Mouse (Mus musculus): ENCODE measurements around the gene Cntfr. TPM values are rescaled to one million over a fixed set of nuclear protein-coding genes. Genes with fewer than 3 reads are reported as not detected.

The Cntfr gene
- 10.2 and 20.2 TPM in 2 replicates for polyA plus RNA-seq (2015; fragmentation: Nextera tagmentation; extraction: Ambion mirVana)

DNA sequence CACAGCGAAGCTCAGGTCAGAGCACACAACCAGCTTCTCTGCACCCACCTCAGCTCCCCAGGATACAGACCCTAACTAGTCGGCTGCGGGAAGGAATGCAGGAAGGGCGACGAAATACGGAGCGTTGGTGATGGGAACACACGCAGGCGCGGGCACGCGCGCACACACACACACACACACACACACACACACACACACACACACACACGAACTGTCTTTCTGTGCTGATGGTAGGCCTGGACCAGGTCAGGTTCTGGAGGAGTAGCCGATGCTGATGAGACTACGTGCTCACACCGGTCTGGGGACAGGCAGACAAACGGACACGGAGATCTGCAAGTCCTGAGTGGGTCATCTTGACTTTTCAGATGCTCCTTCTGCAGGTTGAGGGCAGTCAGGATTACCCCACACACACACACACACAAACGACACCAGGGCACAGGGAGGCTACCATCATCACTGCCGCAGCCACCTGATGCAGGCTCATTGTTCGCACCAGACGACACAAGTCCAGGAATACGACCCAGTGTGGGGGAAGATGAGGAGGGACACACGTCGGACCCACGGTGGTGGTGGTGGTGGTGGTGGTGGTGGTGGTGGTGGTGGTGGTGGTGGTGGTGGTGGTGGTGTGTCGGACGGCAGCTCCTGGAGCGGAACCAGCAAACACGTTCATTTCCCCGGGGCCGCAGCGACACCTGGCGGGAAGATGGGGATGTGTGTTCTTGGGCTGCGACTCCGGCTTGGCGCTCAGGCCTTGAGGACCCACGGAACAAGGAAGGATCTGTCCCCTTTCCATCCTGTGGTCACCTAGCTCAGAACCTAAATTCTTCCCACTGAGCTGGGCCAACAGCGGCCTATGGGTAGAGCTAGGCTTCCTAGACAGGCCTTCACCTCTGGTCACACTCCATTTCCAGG, at the start of gene Cntfr:
Gene Cntfr, minus strand, starts transcription at position 160 of the 912 bp plus-strand sequence.

DNA sequence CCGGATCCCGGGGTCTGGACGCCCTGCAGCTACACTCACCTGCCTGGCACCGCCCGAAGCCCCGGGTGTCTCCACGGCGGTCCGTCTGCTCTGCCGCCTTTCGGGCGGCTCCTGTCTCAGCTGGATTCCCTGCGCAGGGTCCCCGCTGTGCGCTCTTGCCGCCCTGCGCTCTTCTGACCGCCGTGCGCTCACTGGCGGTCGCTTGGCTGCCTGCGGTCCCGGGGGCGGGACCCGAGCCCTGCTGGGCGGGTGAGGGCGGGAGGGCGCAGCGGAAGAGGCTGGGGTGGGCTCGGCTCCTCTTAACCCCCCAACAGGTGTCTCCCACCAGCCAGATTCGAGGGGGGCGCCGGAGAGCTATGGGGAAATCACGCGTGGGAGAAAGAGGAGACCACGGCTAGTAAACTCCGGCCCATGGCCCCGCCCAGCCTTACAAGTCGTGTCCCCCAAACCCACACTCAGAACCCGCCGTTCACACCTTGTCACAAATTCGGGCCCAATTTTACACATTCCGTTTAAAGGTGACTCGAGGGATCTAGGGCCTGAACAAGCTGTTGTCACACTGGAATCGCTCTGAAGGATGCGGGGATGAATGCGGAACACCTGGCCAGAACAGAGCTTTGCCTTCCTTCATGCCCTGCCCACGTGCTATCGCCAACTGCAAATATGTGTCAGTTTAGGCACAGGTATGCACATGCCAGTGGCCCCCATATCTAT, 34.3 kb upstream of the Cntfr start, which contains the start of gene Arid3c:
Gene Arid3c, minus strand, starts transcription at position 91 of the 714 bp plus-strand sequence.

DNA sequence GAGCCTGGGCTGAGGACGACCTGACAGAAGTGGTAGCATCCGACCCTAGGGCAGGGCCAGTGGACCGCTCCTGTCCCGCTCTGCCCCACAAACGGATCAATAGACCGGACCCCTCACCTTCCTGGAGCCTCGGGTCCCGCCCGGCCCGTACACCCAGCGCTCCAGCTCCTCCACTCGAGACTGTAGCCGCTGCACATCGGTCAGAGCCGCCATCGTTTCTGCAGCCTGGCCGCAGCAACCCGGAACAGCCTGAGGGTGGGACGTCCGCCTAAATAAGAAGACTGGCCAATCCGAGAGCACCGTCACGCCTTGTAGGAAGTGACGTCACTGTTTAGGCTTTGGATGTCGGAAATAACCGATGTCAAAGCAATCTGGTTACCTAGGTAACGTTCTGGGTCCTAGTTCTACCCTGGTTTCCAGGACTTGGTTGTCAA, 26.0 kb upstream of the Cntfr start, which contains the start of gene Dctn3:
Gene Dctn3, minus strand, starts transcription at position 253 of the 434 bp plus-strand sequence.

DNA sequence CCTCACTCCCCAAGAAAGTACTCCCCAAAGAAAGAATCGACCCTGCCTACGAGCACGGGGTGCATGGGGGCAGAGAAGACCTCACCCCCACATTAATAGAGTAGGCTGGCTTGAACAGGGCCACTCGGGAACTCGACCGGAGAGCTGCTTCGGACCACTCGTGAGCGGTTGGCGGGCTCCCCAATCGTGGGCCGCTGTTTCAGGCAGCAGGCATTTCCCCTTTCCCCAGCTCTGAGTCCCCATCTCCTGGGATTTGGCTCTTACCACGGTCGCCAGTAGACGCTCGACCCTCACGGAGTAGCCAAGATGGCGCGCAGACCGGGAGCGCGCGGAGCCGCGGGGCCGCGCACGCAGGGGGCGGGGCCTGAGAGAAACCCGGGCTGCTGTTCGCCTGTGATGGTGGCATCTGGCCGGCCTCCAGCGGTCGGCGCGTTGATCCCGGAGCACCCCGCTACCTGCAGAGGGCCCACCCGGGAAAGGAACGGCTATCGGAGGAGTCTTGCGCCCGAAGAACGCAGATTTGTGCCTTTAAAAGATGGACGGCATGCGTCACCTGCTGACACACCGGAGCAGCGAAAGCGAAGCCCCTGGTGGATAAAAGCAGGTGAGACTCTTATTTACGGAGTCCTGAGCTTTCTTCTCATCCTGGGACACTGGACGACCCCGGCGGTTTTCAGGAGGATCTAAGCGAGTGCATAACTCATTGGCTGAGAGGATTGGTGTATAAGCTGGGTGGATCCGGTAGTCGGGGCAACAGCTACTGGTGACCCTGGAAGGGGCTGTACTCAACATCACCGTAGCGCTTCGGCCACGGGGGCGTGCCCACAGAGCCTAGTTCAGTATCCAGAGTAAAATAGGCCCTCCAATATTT, 16.5 kb upstream of the Cntfr start, which contains the start of gene Rpp25l:
Gene Rpp25l, minus strand, starts transcription at position 338 of the 871 bp plus-strand sequence.

DNA sequence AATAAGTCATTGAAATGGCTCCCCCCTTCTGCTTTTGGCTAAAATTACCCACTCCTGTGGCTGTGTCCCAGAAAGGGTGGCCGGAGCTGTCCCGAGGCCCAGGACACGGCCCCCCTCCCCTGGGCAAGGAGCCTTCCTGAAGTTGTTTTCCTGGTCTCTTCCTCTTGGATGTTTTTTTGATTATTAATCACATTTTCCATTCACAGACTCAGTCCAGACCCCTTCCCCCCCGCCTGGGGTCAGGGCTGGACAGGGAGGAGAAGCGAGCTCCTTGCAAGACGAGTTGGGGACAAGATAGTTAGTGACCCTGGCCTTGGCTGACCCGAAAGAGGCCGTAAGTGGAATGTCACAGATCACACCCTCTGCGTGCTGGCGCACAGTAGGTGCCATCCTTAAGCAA, 2.9 kb upstream of the Cntfr start, which contains the start of gene Il11ra1:
Gene Il11ra1, plus strand, starts transcription at position 207 of the 400 bp plus-strand sequence.

DNA sequence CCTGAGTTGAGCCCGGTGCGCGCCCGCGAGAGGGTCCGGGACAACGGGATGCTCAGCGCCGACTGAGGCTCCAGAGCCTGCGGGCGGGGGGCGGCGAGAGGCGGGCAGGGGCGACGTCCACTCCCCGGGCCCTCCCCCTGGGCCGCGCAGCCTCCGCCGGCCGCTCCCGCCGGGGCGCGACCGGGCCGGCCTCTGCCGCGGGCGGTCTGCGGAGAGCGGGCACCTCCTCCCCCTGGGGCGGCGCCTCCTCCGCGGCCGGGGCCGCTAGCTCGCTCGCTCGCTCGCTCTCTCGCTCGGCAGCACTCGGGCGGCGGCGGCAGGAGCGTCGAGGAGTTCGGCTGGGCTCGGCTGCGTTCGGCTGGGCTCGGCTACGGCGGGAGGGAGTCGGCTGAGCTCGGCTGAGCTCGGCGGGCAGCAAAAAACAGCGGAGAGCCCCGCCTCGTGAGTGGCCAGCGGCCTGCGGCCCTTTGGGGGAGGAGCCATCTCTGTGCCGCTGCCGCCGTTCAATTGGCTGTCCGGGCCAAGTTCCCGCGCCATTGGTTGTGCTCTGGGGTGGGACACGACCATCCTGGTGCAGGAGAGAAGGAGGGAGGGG, 56.9 kb downstream of the Cntfr start, which contains the start of gene Enho:
Gene Enho, minus strand, starts transcription at position 412 of the 595 bp plus-strand sequence.

Other genes with a start within 250 kb of the Cntfr start
- 1.8 TPM in 2 replicates for gene Kif24, start 232.2 kb downstream of the Cntfr start, polyA plus RNA-seq (2015; fragmentation: Nextera tagmentation; extraction: Ambion mirVana)
- 74.3 and 75.2 TPM in 2 replicates for gene Nudt2, start 231.9 kb downstream of the Cntfr start, polyA plus RNA-seq (2015; fragmentation: Nextera tagmentation; extraction: Ambion mirVana)
- gene AI464131, start 194.0 kb downstream of the Cntfr start, polyA plus RNA-seq (2015; fragmentation: Nextera tagmentation; extraction: Ambion mirVana): 4.2 and 6.0 TPM in 2 replicates
- 0.41 and 1.2 TPM in 2 replicates for gene 1110017D15Rik, start 179.8 kb downstream of the Cntfr start, polyA plus RNA-seq (2015; fragmentation: Nextera tagmentation; extraction: Ambion mirVana)
- gene Fam219a, start 127.6 kb downstream of the Cntfr start, polyA plus RNA-seq (2015; fragmentation: Nextera tagmentation; extraction: Ambion mirVana): 3.8 and 6.3 TPM in 2 replicates
- gene Dnaic1, start 127.3 kb downstream of the Cntfr start, polyA plus RNA-seq (2015; fragmentation: Nextera tagmentation; extraction: Ambion mirVana): 0.76 and 1.5 TPM in 2 replicates
- 14.2 and 24.3 TPM in 2 replicates for gene Enho, start 56.8 kb downstream of the Cntfr start, polyA plus RNA-seq (2015; fragmentation: Nextera tagmentation; extraction: Ambion mirVana)
- 170 and 228 TPM in 2 replicates for gene Il11ra1, start 2.9 kb upstream of the Cntfr start, polyA plus RNA-seq (2015; fragmentation: Nextera tagmentation; extraction: Ambion mirVana)
- gene Rpp25l, start 16.4 kb upstream of the Cntfr start, polyA plus RNA-seq (2015; fragmentation: Nextera tagmentation; extraction: Ambion mirVana): 43.9 and 57.0 TPM in 2 replicates
- gene Dctn3, start 26.1 kb upstream of the Cntfr start, polyA plus RNA-seq (2015; fragmentation: Nextera tagmentation; extraction: Ambion mirVana): 192 and 202 TPM in 2 replicates
- gene Arid3c, start 34.1 kb upstream of the Cntfr start, polyA plus RNA-seq (2015; fragmentation: Nextera tagmentation; extraction: Ambion mirVana): 0.07 TPM in 1 of 2 replicates, not detected in the other
- 37.9 and 56.4 TPM in 2 replicates for gene Galt, start 58.1 kb upstream of the Cntfr start, polyA plus RNA-seq (2015; fragmentation: Nextera tagmentation; extraction: Ambion mirVana)
- gene Sigmar1, start 59.1 kb upstream of the Cntfr start, polyA plus RNA-seq (2015; fragmentation: Nextera tagmentation; extraction: Ambion mirVana): 50.5 and 75.3 TPM in 2 replicates
- gene Ccl27a, start 77.2 kb upstream of the Cntfr start, polyA plus RNA-seq (2015; fragmentation: Nextera tagmentation; extraction: Ambion mirVana): 83.8 and 137 TPM in 2 replicates
- 1.1 TPM in 1 of 2 replicates, not detected in the other for gene Gm21541, start 206.5 kb upstream of the Cntfr start, polyA plus RNA-seq (2015; fragmentation: Nextera tagmentation; extraction: Ambion mirVana)
- gene Gm20878, start 244.5 kb upstream of the Cntfr start, polyA plus RNA-seq (2015; fragmentation: Nextera tagmentation; extraction: Ambion mirVana): 4.6 and 13.9 TPM in 2 replicates